Mouse (Mus musculus) stomach, postnatal 0 days (tissue): ENCODE results near the gene Clip4. TPM values are rescaled to one million over a fixed set of nuclear protein-coding genes. Genes with fewer than 3 reads are reported as not detected.

Experiments used
- ATAC-seq: fragments of 200-750 bp; cut with Nextera tagmentation; 2 replicates; pipeline ENCODE4 v1.8.0; 2017; ENCODE audit not compliant: low FRiP score, low TSS enrichment
- DNase-seq: peaks from one replicate; pipeline ENCODE4 v3.0.0-alpha.2; 2016; ENCODE audit warnings: low spot score
- H3K27ac ChIP-seq: fragments of 300-500 bp; sonication (generic); replicated peaks from 2 replicates; pipeline ENCODE4 v1.5.1; 2014; ENCODE audit warnings: mild to moderate bottlenecking, control low read depth
- H3K27me3 ChIP-seq: fragments of 300-500 bp; sonication (generic); 2 replicates; pipeline ENCODE4 v1.6.1; 2014; ENCODE audit warnings: low read length; ENCODE audit not compliant: control insufficient read depth, insufficient read depth
- H3K36me3 ChIP-seq: fragments of 300-500 bp; sonication (generic); 2 replicates; pipeline ENCODE4 v1.6.1; 2014; ENCODE audit warnings: low read length, mixed read lengths; ENCODE audit not compliant: control insufficient read depth, insufficient read depth
- H3K4me1 ChIP-seq: fragments of 300-500 bp; sonication (generic); replicated peaks from 2 replicates; pipeline ENCODE4 v1.6.1; 2014; ENCODE audit warnings: antibody characterized with exemption; ENCODE audit not compliant: control insufficient read depth, insufficient read depth
- H3K4me2 ChIP-seq: fragments of 300-500 bp; sonication (generic); replicated peaks from 2 replicates; pipeline ENCODE4 v1.6.1; 2014; ENCODE audit warnings: low read depth, mild to moderate bottlenecking, control low read depth, moderate library complexity
- H3K4me3 ChIP-seq: fragments of 300-500 bp; sonication (generic); 2 replicates; pipeline ENCODE4 v1.5.1; 2014; ENCODE audit warnings: low read depth, low read length, control low read depth
- H3K9ac ChIP-seq: fragments of 300-500 bp; sonication (generic); 2 replicates; pipeline ENCODE4 v1.6.1; 2014; ENCODE audit warnings: mild to moderate bottlenecking, low read length, control low read depth, mixed read lengths
- H3K9me3 ChIP-seq: fragments of 300-500 bp; sonication (generic); 2 replicates; pipeline ENCODE4 v1.6.1; 2016; ENCODE audit warnings: low read length; ENCODE audit not compliant: control insufficient read depth
- CTCF ChIP-seq: IDR thresholded peaks from 2 replicates; pipeline ENCODE4 v1.5.1; 2016; ENCODE audit warnings: antibody characterized with exemption, low read depth, mild to moderate bottlenecking, moderate library complexity
- EP300 ChIP-seq: optimal IDR thresholded peaks from 2 replicates; pipeline ENCODE3; 2016; ENCODE audit warnings: antibody characterized with exemption
- WGBS: fragments of 180-500 bp; shearing (Covaris S2); extraction: QIAGEN DNeasy Blood & Tissue Kit; methylation state at CpG from one replicate; pipeline ENCODE4 v1.1.7; 2014; 5-methylcytosine and 5-hydroxymethylcytosine counted together
- polyA plus RNA-seq: library from polyadenylated mRNA; unstranded; fragments of >200 nt; fragmentation: Nextera tagmentation; extraction: Ambion mirVana; gene quantifications from 2 replicates; pipeline ENCODE4 v1.2.1, GENCODE M21; 2015

Clip4 gene
- polyA plus RNA-seq, 1 experiment from 2014 or later: 12.5 TPM

- H3K9ac ChIP-seq: no peak overlapping the region
- no peak overlapping the region for H3K4me3 ChIP-seq
- H3K27ac ChIP-seq: no peak overlapping the region
- no peaks in the 10 kb centered on the region; the same call in 1 of the 2 replicates for H3K36me3 ChIP-seq
- no peaks in the 10 kb centered on the region; the same call in 1 of the 2 replicates for H3K4me1 ChIP-seq
- DNase-seq: no peak
- H3K27me3 ChIP-seq: no peaks in the 10 kb centered on the region
- no peaks in the 10 kb centered on the region for H3K9me3 ChIP-seq
- H3K4me2 ChIP-seq: no peak overlapping the region
- ATAC-seq: no peak
- TF ChIP-seq EP300 (no peak), CTCF (no peak)
- WGBS: 63% methylated on average over 8 of the region's 8 CpGs
Measured at GRCm38 (mm10) chr17:71823622-71824306, 55.5 kb downstream of the Clip4 start.

GRCm38 (mm10) chr17:71826603-71827002, 58.3 kb downstream of the Clip4 start:
- no peaks in the 10 kb centered on the region for H3K27me3 ChIP-seq
- H3K27ac ChIP-seq: no peak overlapping the region
- DNase-seq: no peak
- no peaks in the 10 kb centered on the region for H3K9me3 ChIP-seq
- TF ChIP-seq CTCF (no peak), EP300 (no peak)
- no peak overlapping the region for H3K4me3 ChIP-seq
- 48% methylated on average over 3 of the region's 3 CpGs for WGBS
- H3K4me1 ChIP-seq: no peaks in the 10 kb centered on the region; the same call in 1 of the 2 replicates
- no peak for ATAC-seq
- H3K4me2 ChIP-seq: no peak overlapping the region
- H3K36me3 ChIP-seq: no peaks in the 10 kb centered on the region; the same call in 1 of the 2 replicates
- no peak overlapping the region for H3K9ac ChIP-seq

DNA sequence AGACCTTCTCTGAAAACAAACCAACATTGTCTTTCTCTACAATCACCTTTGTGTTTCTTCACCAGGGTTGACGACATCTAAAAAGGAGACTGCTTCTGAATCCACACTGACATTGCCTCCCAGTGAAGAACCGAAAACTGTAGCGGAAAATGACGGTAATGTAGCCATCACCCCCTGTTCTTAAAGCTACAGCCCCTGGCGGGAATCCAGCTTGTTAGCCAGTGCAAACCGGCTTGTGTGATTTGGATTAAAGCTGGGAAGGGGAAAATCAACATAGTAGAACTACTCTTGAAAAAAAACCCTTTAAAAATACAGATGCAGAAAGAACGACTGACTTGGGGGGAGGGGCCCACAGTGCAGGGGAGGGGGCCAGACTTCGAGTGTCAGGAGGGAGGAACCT, 59.4 kb downstream of the Clip4 start:
- 52% methylated on average over 8 of the region's 8 CpGs for WGBS
- H3K4me2 ChIP-seq: no peak overlapping the region
- H3K4me3 ChIP-seq: no peak overlapping the region
- H3K9me3 ChIP-seq: no peaks in the 10 kb centered on the region
- H3K9ac ChIP-seq: no peak overlapping the region
- DNase-seq: no peak
- TF ChIP-seq CTCF (no peak), EP300 (no peak)
- ATAC-seq: no peak
- no peak overlapping the region for H3K27ac ChIP-seq
- H3K36me3 ChIP-seq: no peaks in the 10 kb centered on the region; the same call in 1 of the 2 replicates
- no peaks in the 10 kb centered on the region; the same call in 1 of the 2 replicates for H3K4me1 ChIP-seq
- H3K27me3 ChIP-seq: no peaks in the 10 kb centered on the region

GRCm38 (mm10) chr17:71828647-71829414, 60.6 kb downstream of the Clip4 start:
- H3K36me3 ChIP-seq: no peaks in the 10 kb centered on the region; the same call in 1 of the 2 replicates
- DNase-seq: no peak

DNA sequence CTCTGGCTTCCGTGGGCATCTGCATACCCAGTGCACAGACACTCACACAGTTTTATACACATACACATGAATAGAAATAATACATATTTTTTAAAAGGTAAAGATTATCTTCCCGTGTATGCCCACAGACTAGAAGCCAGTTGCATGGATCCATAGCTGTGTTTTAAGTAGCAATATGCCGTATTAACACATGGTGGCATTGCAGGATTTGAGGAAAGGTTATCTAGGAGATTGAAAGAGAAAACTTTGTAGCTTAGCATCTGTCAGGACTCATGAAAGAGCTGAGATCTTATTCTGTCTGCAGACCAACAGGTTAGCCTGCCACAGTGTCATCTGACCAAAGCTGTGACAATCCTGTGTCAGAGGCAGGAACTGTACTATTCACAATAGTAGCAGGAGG, 63.7 kb downstream of the Clip4 start:
- Histone ChIP-seq H3K27me3 (no peaks in the 10 kb centered on the region), H3K27ac (no peak overlapping the region), H3K36me3 (no peaks in the 10 kb centered on the region; the same call in 1 of the 2 replicates), H3K4me2 (no peak overlapping the region), H3K9me3 (no peaks in the 10 kb centered on the region), H3K4me1 (no peaks in the 10 kb centered on the region; the same call in 1 of the 2 replicates), H3K9ac (no peak overlapping the region), H3K4me3 (no peak overlapping the region)
- ATAC-seq (no peak), DNase-seq (no peak)
- peak; percentile 61 for TF ChIP-seq CTCF
- no peak for TF ChIP-seq EP300
- 79% methylated on average over 3 of the region's 3 CpGs for WGBS

More at GRCm38 (mm10) chr17:71828647-71829414, 60.6 kb downstream of the Clip4 start:
- H3K27ac ChIP-seq: no peak overlapping the region
- H3K4me1 ChIP-seq: no peaks in the 10 kb centered on the region; the same call in 1 of the 2 replicates
- ATAC-seq: peak; percentile 15; the same call in 1 of the 2 replicates
- no peak overlapping the region for H3K4me3 ChIP-seq
- H3K27me3 ChIP-seq: no peaks in the 10 kb centered on the region
- TF ChIP-seq CTCF: no peak
- no peak for TF ChIP-seq EP300
- no peak overlapping the region for H3K4me2 ChIP-seq
- no peak overlapping the region for H3K9ac ChIP-seq
- 43% methylated on average over 12 of the region's 12 CpGs for WGBS
- no peaks in the 10 kb centered on the region for H3K9me3 ChIP-seq

GRCm38 (mm10) chr17:71862184-71862583, 93.9 kb downstream of the Clip4 start:
- no peak overlapping the region for H3K27ac ChIP-seq
- no peaks in the 10 kb centered on the region for H3K36me3 ChIP-seq
- WGBS: 76% methylated on average over 3 of the region's 3 CpGs
- no peaks in the 10 kb centered on the region for H3K27me3 ChIP-seq
- H3K4me3 ChIP-seq: no peak overlapping the region
- ATAC-seq (no peak), DNase-seq (no peak)
- TF ChIP-seq CTCF: no peak
- no peak for TF ChIP-seq EP300
- H3K4me1 ChIP-seq: no peaks in the 10 kb centered on the region
- H3K9ac ChIP-seq: no peak overlapping the region
- no peaks in the 10 kb centered on the region for H3K9me3 ChIP-seq
- H3K4me2 ChIP-seq: no peak overlapping the region
